Mouse (Mus musculus) megakaryocyte, embryonic 14.5 days (primary cell): ENCODE measurements around the gene Reg3a. TPM values are rescaled to one million over a fixed set of nuclear protein-coding genes. Genes with fewer than 3 reads are reported as not detected.
"Not testable (repeated sequence)": the region's sequence is repeated elsewhere in the genome, so short reads cannot be mapped to it uniquely, and the experiment has no call there.

ENCODE experiments used
- H3K27me3 ChIP-seq: replicated peaks from 2 replicates; pipeline ENCODE3; 2012; ENCODE audit warnings: inconsistent platforms
- H3K36me3 ChIP-seq: replicated peaks from 2 replicates; pipeline ENCODE3; 2012; ENCODE audit warnings: low read length, inconsistent platforms, mixed read lengths
- H3K4me1 ChIP-seq: 2 replicates; pipeline ENCODE4 v1.6.1; 2012; ENCODE audit warnings: inconsistent platforms
- H3K4me3 ChIP-seq: replicated peaks from 2 replicates; pipeline ENCODE3; 2012; ENCODE audit warnings: moderate library complexity, mild to moderate bottlenecking, inconsistent platforms
- H3K9me3 ChIP-seq: 2 replicates; pipeline ENCODE4 v1.6.1; 2012; ENCODE audit warnings: inconsistent platforms
- FLI1 ChIP-seq: IDR thresholded peaks from 2 replicates; pipeline ENCODE4 v1.6.1; 2012; ENCODE audit warnings: low read length, inconsistent platforms, mixed read lengths
- GATA1 ChIP-seq: IDR thresholded peaks from 3 replicates; pipeline ENCODE4 v1.6.1; 2012; ENCODE audit warnings: mixed read lengths, low read length, inconsistent platforms, borderline replicate concordance
- polyA plus RNA-seq: library from polyadenylated mRNA; stranded (reverse); fragments of >175 nt; gene quantifications from 2 replicates; pipeline ENCODE4 v1.2.3, GENCODE M21; 2012; ENCODE audit warnings: low replicate concordance; ENCODE audit not compliant: insufficient read depth

Gene Reg3a
- polyA plus RNA-seq, result not detected in 2 replicates

DNA sequence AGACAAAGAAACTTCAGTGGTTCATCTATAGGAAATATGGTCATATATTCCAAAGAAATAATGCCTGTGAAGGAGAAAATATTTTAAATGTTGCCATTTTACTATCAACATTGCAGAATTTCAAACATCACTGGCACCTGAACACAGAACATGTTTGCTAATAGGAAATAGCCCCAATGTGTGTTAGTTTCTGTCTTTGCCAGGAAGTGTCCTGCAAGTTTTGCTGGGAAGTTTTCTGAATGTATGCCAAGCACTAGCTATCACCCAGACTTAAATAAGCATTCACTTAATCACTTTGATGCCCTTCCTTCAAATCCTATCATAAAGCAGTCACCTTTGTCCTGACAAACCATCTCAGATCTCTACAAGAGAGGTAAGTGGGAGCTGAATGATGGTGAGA is at the start of gene Reg3a:
Gene Reg3a (plus strand): TSS at position 301 of the 400 bp plus-strand sequence.
- no peaks in the 10 kb centered on the region for H3K9me3 ChIP-seq
- H3K27me3 ChIP-seq, result no peaks in the 10 kb centered on the region
- no peaks in the 10 kb centered on the region for H3K36me3 ChIP-seq
- H3K4me3 ChIP-seq, result no peak within 1 kb of the TSS
- TF ChIP-seq FLI1 (no peak), GATA1 (no peak)
- H3K4me1 ChIP-seq, result no peaks in the 10 kb centered on the region

DNA sequence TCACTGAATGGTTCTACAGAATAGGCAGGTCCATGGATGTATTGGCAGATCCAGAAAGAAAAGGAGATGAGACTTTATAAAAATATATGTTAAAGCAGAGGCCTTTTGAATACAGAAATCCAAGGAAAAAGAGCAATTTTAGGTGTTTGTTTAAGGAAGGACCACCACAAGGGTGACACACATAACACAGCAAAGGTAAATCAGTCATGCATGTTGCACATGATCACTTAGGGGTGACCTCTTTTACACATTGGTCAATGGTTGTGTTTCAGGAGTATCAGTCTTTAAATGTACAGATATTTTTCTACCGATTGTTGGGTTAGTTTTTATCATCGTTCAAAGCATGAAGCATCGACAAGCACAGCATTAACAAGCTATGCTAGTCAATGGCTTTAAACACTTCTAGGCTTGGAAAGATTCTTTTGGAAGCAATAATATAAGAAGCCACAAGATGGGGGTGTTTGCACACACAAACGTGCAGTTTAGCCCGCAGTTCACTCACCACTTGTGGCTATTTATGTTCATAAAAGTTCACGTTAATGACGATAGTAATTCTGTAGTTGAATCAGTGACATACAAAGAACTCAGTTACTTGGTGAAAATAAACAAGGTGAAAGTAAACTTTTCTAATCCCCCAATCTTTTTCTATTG is 48.5 kb upstream of the Reg3a start:
- TF ChIP-seq FLI1 (no peak), GATA1 (no peak)
- H3K36me3 ChIP-seq, result no peaks in the 10 kb centered on the region
- H3K4me1 ChIP-seq, result no peaks in the 10 kb centered on the region
- H3K9me3 ChIP-seq, result no peaks in the 10 kb centered on the region
- H3K4me3 ChIP-seq, result no peak overlapping the region
- no peaks in the 10 kb centered on the region for H3K27me3 ChIP-seq

DNA sequence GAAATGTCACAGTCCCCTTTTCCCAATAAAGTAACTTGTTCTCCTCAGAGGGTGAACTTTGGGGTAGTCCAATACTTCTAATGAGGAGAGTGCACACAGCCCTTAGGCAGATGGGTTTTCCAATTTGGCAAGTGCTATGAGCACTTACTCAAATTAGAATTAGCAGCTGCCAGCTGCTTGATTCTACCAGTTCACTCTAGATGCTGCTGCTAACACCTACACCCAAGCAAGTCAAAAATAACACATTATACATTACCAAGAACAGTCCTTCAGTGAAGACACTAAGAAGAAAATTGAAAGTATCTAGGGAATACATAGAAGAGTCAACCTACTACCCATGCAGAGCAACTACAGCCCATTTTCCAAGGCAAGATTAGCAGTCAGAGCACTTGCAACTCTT is 40.2 kb upstream of the Reg3a start:
- no peaks in the 10 kb centered on the region for H3K4me1 ChIP-seq
- no peak overlapping the region for H3K4me3 ChIP-seq
- H3K27me3 ChIP-seq, result no peaks in the 10 kb centered on the region
- no peaks in the 10 kb centered on the region for H3K9me3 ChIP-seq
- no peak for TF ChIP-seq GATA1
- no peak for TF ChIP-seq FLI1
- no peaks in the 10 kb centered on the region for H3K36me3 ChIP-seq

DNA sequence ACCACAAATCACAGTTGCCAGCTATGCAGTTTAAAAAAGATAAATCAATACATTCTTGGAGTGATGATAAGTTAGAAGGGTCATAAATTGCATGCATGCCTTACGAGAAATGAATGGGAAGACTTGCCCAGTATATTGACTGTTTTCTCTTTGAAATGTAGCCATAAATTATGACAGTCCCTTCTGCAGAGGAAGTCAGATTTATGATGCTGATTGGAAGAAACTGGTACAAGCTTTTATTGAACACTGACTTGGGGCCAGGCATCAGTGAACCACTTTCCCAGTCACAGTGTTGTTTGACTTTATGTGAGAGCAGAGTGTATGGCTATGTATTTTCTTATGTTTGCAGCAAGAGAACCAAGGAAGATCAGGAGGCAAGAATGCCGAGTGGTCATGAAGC is 38.8 kb upstream of the Reg3a start:
- TF ChIP-seq GATA1 (no peak), FLI1 (no peak)
- Histone ChIP-seq H3K4me1 (no peaks in the 10 kb centered on the region), H3K27me3 (no peaks in the 10 kb centered on the region), H3K36me3 (no peaks in the 10 kb centered on the region), H3K9me3 (no peaks in the 10 kb centered on the region), H3K4me3 (no peak overlapping the region)

DNA sequence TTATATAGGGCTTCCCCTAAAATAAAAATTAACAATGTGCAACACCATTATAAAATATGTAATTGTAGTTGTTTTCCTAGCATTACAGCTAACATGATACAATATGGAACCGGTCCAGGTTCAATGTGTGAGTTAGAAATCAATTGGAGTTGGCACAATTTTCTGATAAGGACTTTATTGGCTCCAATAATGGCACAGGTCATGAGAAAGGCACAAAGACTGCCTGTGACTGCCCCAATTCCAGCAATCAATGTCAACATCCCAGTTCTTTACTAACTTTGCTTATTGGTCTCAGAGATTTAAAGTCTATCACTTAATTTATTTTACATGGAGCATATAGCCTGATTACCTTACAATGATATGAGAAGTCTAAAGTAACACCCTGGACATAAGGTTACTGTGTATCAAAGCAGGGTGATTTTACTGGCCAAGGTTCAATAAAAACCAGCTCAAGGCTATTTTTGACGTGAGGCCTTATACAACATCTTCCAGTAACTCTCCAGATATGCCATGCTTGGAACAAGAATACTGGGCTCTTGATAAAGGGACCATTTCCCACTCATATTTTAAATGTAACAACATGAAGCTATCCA is 18.4 kb upstream of the Reg3a start:
- Histone ChIP-seq H3K4me1 (no peaks in the 10 kb centered on the region), H3K4me3 (no peak overlapping the region), H3K36me3 (no peaks in the 10 kb centered on the region), H3K27me3 (no peaks in the 10 kb centered on the region), H3K9me3 (no peaks in the 10 kb centered on the region)
- no peak for TF ChIP-seq FLI1
- TF ChIP-seq GATA1, result no peak

DNA sequence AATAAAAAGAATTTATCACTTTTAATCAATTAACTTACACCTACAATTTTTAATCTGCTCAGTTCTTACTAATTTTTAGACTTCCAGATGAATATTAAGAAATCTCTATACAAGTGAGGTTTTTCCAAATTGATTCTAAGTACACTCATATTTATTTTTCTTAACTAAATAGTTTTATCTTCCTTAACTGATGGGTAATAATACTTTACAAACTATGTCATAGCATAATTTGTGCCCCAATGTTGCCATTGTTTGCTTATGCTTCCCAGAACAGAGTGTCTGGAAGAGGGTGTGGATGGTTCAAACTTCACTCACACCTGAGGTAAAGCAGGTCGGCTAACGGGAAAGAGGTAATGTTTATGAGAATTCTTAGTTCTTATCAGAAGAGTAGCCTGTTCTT is 10.2 kb upstream of the Reg3a start, which contains the start of gene Reg3b:
Gene Reg3b (plus strand): TSS at position 301 of the 400 bp plus-strand sequence.
- no peak within 1 kb of the TSS for H3K4me3 ChIP-seq
- TF ChIP-seq GATA1 (no peak), FLI1 (no peak)
- H3K36me3 ChIP-seq, result no peaks in the 10 kb centered on the region
- H3K4me1 ChIP-seq, result no peaks in the 10 kb centered on the region
- no peaks in the 10 kb centered on the region for H3K9me3 ChIP-seq
- H3K27me3 ChIP-seq, result no peaks in the 10 kb centered on the region

DNA sequence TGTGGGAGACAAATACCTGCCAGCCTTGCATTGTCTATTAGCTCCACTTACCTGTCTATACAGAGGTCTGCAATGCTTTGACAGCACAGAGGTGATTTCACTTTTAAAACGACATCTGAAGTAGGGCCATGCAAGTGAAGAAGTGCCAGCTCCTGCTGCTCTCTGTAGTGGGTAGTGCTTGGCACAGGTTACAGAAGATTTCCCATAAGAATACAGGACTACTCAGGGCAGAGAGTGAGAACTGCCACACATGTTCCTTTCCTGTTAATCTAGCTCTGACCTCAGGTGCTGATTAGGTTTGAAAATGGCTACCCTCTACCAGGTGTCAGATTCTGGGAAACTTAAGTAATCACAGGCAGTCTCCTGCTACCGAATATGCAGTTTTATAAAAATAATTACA is 1.7 kb upstream of the Reg3a start, which contains the start of gene Reg3d:
Gene Reg3d (minus strand): TSS at position 101 of the 400 bp plus-strand sequence.
- Histone ChIP-seq H3K4me3 (no peak within 1 kb of the TSS), H3K4me1 (no peaks in the 10 kb centered on the region), H3K27me3 (no peaks in the 10 kb centered on the region), H3K36me3 (no peaks in the 10 kb centered on the region), H3K9me3 (no peaks in the 10 kb centered on the region)
- no peak for TF ChIP-seq FLI1
- TF ChIP-seq GATA1, result no peak

DNA sequence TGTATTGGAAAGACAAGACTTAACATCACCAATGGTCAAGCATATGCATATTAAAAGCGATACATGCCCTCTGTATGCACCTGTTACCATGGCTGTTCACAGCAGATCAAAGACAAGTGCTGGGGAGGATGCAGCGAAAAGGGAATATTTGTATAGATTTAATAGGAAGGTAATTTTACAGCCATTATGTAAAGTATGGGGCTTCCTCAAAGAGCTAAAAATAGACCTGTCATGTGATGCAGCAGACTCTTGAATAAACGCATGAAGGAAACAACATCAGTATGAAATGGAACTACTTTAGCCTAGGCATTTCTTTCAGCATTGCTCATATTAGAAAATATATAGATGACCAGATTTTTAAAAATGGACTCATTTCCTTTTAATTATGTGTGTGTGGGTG is 5.1 kb downstream of the Reg3a start:
- TF ChIP-seq FLI1, result no peak
- TF ChIP-seq GATA1, result no peak
- no peaks in the 10 kb centered on the region for H3K4me1 ChIP-seq
- no peaks in the 10 kb centered on the region for H3K27me3 ChIP-seq
- no peaks in the 10 kb centered on the region for H3K36me3 ChIP-seq
- H3K4me3 ChIP-seq, result no peak overlapping the region
- H3K9me3 ChIP-seq, result no peaks in the 10 kb centered on the region

DNA sequence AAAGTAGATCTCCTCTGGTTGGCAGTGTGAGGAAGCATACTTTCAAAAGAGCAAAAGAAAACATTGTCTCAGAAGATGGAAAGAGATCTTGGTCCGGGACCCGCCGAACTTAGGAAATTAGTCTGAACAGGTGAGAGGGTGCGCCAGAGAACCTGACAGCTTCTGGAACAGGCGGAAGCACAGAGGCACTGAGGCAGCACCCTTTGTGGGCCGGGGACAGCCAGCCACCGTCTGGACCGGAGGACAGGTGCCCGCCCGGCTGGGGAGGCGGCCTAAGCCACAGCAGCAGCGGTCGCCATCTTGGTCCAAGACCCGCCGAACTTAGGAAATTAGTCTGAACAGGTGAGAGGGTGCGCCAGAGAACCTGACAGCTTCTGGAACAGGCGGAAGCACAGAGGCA is 14.8 kb downstream of the Reg3a start, which contains the start of gene Reg2:
Gene Reg2 (plus strand): TSS at position 301 of the 400 bp plus-strand sequence.
- H3K4me1 ChIP-seq, H3K36me3 ChIP-seq, H3K27me3 ChIP-seq, H3K9me3 ChIP-seq, H3K4me3 ChIP-seq: not testable (repeated sequence)

DNA sequence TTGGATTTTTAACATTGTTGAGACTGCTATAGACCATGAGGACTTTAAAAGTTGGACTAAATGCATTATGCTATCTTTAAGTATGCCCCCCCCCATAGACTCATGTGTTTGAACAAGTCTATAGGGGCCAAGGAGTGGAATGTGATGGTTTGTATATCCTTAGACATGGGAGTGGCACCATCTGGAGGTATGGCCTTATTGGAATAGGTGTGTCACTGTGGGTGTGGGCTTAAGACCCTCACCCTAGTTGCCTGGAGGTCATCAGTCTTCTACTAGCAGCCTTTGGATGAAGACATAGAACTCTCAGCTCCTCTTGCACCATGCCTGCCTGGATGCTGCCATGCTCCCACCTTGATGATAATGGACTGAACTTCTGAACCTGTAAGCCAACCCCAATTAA is 41.9 kb downstream of the Reg3a start, which contains the start of gene Reg1:
Gene Reg1 (plus strand): TSS at position 301 of the 400 bp plus-strand sequence.
- H3K4me3 ChIP-seq, H3K4me1 ChIP-seq, H3K36me3 ChIP-seq, H3K9me3 ChIP-seq, H3K27me3 ChIP-seq: not testable (repeated sequence)
